Mouse (Mus musculus) CH12F3 (cell line): ENCODE results near the gene Nfia.

Source experiments
- in situ Hi-C: fragments of 300-500 bp; cut with MboI; formaldehyde crosslinking; loops from 2 replicates; pipeline ENCODE4 v1.14.3; 2020; ENCODE audit warnings: low sequenced_read_pairs

The Nfia gene

DNA sequence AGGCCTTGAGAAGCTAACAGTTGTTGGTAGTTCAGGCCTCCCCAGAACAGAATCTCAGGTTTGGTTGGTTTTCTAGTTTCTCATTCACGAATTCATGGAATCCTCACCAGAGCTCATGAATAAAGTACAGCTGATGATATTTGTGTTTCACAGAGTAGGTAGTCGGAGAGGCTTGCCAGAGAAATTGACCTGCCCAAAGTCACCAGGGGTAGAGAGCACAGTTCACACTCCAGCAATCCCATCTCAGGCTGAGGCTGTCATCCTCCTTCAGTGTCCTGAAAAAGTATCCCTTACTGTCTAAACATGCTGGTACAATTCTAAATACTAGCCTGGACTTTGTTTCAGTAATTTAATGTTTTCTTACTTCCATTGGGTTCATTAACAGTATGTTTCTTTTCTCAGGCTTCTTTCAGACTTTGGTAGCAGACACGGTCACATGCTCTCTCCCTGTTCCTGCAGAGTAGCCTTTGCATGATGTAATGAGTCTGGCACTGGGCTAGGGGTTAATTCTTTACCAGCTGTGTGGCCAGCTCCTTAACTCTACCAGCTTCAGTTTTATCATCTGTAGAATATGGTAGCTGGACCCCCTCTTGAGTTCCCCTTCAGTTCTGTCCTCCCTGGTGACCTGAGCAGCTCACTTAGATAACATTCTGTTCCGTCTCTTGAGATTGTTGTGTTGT is 7.1 kb upstream of the Nfia start:
- in situ Hi-C loops = no loop called here

DNA sequence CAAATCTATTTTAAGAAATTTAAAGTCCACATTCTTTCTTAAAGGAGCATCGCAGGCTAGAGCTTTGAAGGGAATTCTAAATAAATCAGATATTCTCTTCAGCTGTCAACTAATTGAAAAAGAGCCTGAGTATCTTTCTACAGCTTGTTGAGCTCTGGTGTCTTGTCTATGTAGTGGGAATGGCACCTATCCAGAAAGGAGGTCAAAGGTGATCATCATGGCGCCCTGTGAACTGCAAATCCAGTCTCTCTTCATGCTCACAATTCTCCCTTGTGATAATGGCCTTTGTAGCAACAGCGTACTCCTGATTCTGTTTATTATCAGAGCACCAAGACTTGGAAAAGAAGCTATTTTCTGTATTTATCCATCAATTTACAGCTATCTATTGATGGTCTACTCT is 6.4 kb upstream of the Nfia start:
- in situ Hi-C loops = no loop called here

DNA sequence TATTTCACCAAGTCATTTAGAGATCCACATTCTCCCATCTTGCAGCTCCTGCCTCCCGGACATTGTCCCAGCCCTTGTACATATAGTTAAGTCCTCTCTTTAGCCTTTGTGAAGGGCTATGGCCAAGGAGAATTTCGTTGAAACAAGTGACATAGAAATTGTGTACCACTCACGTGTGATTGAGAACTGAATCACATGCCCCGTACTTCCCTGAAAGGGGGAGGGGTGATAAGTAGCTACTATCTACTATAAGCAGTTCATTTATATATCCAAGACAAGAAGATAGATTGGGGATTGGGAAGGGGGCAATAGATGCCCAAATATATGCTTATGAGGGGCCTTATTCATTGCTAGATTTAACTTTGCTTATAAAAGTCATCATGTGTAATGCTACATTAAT is 5.5 kb upstream of the Nfia start:
- in situ Hi-C loops = no loop called here

DNA sequence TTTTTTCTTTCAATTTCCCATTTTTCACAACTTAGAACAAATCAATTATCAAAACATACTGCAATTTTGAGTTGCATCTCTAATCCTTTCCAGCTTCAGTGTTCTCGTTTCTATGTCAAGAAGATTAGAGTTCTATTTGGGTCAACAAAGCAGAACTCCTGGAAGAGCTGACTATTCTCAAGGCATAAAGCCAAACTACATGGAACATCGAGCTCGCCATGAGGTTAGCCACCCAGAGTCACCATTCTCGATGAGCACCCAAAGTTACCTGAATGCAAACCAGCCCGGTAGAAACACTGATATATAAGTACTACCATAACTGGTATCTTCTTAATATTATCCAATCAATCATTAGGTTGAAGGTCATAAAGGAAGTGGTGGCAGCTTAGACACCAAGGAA is 5.0 kb upstream of the Nfia start:
- in situ Hi-C loops = no loop called here

GRCm38 (mm10) chr4:97769861-97770260 is 2.7 kb upstream of the Nfia start:
- in situ Hi-C loops = no loop called here

DNA sequence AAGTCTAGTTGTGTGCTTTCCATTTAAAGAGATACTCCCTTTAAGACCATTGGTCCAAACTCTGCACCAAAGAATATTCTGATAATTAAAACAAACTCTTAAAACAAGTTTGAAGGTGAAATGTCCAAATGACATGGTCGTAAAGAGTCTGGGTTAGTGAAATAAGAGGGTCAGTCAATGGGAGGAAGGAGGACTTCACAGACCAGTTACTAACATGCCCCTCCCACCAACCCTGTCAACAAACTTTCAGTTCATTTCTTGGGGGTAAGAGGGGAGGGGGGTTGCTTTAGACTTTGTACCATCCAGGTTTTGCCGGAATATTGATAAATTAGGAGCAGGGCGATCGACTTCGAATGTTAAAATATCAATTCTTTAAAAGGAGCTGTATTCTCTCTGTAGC is 1.1 kb upstream of the Nfia start:
- in situ Hi-C loops = no loop called here

DNA sequence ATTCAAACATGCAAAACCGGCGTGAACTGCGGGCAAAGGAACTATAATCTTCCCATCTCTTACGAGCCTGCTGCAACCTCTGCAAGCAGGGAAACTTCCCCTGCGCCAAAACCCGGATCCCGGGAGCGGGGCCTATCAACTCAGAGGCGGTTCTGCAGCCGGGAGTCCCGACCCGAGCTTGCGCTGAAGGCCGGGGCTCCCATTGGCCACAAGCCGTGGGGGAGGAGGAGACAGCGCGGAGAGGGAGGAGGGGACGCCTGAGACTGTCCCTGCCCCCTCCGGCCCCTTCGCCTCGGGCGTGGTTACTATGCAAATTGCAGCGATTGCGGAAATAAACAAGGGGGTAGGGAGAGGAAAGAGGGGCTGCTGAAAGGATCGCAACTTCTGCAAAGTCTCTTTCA is 450 bp upstream of the Nfia start:
- in situ Hi-C loops = no loop called here

DNA sequence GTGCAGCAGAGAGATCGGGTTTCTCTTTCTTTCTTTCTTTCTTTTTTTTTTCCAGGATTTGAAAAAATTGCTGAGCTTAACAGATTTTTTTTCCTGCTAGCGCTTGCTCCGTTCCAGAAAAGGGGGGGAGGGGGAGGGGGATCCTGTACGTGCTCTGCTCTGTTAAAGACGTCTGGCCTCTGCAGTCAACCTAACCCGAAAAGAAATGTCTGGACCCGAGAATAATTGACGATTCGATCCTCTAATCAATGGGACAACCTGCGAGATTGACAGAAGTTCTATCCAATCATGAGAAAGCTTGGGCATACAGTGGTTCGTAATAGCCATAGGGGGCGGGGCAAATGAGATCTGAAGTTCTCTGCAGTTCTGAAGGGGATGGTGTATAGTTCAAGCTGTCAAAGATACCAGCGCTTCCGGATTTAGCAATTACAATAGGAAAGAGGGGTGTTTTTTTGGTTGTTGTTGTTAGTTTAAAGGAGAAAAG is 618 bp downstream of the Nfia start:
- in situ Hi-C loops = no loop called here

- in situ Hi-C loops = no loop called here
Measured at GRCm38 (mm10) chr4:97773791-97774190, 1.3 kb downstream of the Nfia start.

DNA sequence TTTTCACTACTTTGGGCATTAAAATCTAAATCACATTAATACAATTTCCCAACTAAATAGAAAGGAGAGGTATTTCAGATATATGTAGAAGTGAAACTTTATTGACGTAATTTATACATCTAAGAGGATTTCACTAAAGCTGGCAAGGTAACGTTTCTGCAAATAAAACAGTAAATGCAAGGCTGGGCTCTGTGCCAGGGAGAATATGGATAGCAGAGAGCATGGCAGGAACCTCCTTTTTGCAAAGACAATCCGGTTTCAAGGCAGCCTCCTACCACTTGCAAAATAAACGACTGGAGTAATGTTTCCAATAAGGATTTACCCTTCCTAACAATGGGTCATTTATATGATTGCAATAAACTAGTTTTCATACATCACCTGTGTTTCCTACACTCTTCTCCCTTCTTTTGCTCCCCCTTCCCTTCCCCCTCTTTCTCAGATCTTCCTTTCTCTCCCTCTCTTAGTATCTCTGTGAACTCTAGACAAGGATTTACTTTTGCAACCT is 2.0 kb downstream of the Nfia start:
- in situ Hi-C loops = no loop called here

DNA sequence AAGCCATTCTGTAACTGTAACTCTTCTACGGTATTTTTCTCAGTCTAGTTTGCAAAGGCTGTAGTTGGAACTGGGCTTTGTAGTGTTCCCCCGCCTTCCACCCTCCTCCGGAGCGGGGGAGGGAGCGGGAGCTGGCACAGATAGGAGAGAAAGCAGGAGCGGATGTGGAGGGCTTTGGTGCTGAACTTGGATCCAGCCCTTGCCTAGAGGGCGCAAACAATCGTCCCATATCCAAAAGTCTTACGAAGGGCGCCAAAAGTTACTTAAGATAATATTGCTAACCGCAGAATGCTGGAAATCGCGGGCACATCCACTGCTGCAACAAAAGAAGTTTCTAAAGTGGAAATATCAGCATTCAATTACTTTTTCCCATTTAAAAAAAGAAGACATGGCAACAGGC is 2.5 kb downstream of the Nfia start:
- in situ Hi-C loops = no loop called here

GRCm38 (mm10) chr4:97775494-97776265 is 3.1 kb downstream of the Nfia start:
- in situ Hi-C loops = no loop called here

GRCm38 (mm10) chr4:97776388-97777080 is 4.0 kb downstream of the Nfia start:
- in situ Hi-C loops = no loop called here

GRCm38 (mm10) chr4:97777081-97777705 is 4.7 kb downstream of the Nfia start:
- in situ Hi-C loops = no loop called here

DNA sequence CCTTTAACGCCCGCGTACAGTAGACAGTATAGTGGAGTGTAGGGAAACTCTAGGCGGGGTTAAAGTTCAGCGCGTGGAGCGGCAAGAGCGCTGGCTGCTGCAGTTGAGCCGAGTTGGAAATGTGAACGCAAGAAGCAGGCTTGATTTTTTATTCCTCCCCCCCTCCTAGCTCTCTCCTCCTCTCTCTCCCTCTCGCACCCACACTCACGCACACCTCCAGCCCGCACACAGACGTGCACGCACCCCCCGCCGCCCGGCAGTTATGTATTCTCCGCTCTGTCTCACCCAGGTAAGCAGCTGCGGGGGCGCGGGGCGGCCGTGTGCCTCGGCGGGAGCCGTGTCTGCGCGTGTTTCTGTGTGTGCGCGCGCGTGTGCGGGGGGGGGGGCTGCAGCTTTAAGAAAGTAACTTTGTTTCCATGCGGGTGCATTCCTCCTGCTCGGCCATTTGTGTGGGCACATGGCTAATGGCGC is 5.2 kb downstream of the Nfia start, which contains the start of gene E130114P18Rik:
TSS of gene E130114P18Rik (minus strand) at position 373 of the 471 bp plus-strand sequence.
- in situ Hi-C loops = no loop called here

GRCm38 (mm10) chr4:97778211-97779002 is 5.9 kb downstream of the Nfia start:
- in situ Hi-C loops = no loop called here

- in situ Hi-C loops = no loop called here
Measured at GRCm38 (mm10) chr4:97779003-97779930, 6.7 kb downstream of the Nfia start.

GRCm38 (mm10) chr4:97780024-97780423 is 7.5 kb downstream of the Nfia start:
- in situ Hi-C loops = no loop called here
